Mouse (Mus musculus): ENCODE measurements around the gene Clhc1.

The Clhc1 gene

GRCm38 (mm10) chr11:29560990-29561389 is 13.2 kb downstream of the Clhc1 start:
- no peak for DNase-seq (ENCODE audit: low read depth, low spot score)

- DNase-seq (ENCODE audit: low read depth, low spot score) = no peak
Observed at GRCm38 (mm10) chr11:29563406-29563805, 15.7 kb downstream of the Clhc1 start.

DNA sequence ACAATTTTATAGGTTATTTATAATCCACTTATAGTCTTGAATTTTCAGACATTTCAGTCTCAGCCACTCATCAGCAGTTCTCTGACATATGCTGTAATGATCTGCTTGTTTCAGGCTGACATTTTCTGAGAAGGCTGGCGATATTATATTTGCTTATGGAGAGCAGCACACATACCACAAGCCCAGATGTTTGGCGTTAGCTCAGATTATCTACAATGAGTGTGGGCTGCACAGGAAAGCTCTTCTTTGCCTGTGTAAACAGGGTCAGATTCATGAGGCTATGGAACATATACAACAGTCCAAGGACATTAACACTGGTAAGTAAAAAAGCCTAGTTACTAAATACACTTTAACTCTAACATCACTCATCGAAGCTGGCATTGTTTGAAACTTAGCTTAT is 23.8 kb downstream of the Clhc1 start:
- no peak for DNase-seq (ENCODE audit: low read depth, low spot score)

DNA sequence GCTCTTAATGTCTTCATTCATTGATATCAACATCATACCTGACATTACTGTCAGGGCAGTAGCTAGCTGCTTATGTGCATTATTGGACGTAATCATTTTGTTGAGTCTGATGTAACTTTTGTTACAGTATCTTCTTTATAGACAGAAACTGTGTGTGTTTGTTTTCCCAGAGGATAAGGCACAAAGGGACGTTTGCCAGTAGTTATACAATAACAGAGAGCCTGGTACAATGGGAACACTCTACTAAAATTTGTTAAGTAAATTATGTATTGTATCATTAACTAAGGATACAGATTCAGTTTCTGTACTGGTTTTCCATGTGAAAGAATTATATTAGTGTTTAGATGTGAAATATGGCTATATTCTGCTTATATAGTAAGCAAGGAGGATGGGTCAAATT is 24.9 kb downstream of the Clhc1 start:
- no peak for DNase-seq (ENCODE audit: low read depth, low spot score)

GRCm38 (mm10) chr11:29579610-29580009 is 31.9 kb downstream of the Clhc1 start:
- no peak for DNase-seq (ENCODE audit: low read depth, low spot score)

DNA sequence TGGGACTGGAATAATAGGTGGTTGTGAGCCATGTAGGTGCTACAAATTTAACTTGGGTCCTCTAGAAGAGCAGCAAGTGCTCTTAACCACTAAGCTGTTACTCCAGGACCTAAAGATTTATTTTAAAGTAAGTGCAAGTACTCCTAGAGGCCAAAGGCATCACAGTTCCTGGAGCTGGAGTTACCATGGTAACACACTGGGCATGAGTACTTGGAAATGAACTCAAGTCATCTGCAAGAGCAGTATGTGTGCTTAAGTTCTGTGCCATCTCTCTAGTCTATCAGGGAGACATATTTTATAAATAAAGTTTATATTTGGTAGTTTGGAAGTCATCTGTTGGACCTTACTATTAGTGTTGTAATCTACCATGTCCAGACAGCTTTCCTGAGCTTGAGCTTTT is 47.5 kb downstream of the Clhc1 start:
- no peak for DNase-seq (ENCODE audit: low read depth, low spot score)

DNA sequence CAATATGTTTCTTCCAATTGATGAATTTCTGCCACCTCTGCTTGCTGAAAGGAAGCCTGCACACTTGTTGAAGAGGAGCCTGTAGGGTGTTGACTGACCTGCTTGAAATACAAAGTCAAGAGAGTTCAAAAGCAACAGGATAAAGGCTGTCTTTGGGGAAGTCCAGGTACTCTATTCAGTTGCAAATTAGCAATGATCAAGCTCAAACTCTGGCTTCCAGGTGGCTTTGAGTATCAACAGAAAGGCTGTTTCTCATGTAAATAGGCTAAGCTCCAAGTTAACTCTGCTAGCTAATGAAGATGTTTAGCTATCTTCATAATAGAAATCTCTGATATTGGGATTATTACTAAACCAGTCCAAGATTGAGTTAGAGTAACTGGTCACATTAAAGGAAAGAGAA is 49.4 kb downstream of the Clhc1 start:
- no peak for DNase-seq (ENCODE audit: low read depth, low spot score)

- DNase-seq (ENCODE audit: low read depth, low spot score) = no peak
Observed at GRCm38 (mm10) chr11:29599000-29599399, 51.2 kb downstream of the Clhc1 start.

GRCm38 (mm10) chr11:29603581-29603980 is 55.8 kb downstream of the Clhc1 start:
- DNase-seq (ENCODE audit: low read depth, low spot score) = no peak

DNA sequence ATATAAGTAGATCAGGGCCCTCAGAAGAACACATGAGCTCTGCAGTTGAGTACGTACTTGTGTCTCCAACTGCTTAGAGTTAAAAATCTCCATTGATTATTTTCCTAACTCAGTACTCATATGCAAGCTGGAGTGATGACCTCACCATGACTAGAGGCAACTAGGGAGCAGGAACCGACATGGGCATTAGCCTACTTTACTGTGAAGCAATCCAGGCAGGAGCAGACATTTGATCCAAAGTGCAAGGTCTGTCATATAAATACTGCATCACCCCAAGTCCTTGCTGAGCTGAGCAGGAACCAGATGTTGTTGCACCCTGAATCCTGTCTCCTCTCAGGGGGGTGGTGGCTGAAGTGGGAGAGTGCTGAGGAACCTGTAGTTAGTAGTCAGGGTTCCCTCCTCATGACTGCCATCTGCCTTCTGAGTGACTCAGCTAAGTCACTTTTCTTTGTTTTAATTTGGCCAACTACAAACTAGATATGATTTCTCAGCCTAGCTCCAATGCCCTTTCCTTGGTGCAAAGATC is 59.8 kb downstream of the Clhc1 start:
- no peak for DNase-seq (ENCODE audit: low read depth, low spot score)

GRCm38 (mm10) chr11:29609756-29610468 is 62.2 kb downstream of the Clhc1 start:
- DNase-seq (ENCODE audit: low read depth, low spot score) = no peak

DNA sequence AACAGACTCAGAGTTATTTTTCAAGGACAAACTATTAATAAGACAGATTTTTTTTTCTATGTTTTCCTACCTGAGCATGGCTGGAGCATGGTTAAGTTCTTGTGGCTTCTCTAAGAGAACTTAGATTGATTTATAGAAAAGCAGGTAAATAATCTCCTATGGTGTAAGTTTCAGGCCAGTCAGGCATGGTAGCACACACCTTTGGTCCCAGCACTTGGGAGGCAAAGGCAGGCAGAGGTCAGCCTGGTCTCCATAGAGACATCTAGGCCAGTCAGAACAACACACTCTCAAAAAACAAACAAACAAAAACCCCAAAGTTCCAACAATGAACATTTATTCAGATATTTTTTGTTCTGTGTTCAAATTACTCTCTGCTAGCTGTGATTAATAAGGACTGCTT is 64.3 kb downstream of the Clhc1 start:
- no peak for DNase-seq (ENCODE audit: low read depth, low spot score)

DNA sequence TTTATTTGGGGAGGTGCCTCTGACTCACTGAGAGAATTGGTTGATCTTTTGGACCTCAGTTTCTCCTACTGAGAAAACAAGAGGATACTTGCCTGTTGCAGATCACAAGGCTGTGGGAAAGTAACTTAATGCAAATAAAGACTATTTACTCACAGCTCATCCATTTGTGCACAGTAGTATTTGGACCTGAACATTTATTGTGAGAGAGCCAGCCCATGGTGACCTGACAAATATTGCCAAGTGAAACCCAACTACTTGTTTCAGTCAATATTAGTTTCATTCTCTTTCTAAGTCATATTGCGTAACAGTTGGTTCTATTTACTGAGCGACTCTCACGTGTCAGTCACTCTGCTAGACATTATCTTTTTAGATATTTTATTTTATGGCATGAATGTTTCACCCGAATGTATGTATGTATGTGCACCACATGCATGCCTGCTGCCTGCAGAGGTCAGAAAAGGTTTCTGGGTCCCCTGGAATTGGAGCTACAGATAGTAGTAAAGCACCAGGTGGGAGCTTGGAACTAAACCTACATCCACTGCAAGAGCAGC is 65.5 kb downstream of the Clhc1 start:
- DNase-seq (ENCODE audit: low read depth, low spot score) = no peak

DNA sequence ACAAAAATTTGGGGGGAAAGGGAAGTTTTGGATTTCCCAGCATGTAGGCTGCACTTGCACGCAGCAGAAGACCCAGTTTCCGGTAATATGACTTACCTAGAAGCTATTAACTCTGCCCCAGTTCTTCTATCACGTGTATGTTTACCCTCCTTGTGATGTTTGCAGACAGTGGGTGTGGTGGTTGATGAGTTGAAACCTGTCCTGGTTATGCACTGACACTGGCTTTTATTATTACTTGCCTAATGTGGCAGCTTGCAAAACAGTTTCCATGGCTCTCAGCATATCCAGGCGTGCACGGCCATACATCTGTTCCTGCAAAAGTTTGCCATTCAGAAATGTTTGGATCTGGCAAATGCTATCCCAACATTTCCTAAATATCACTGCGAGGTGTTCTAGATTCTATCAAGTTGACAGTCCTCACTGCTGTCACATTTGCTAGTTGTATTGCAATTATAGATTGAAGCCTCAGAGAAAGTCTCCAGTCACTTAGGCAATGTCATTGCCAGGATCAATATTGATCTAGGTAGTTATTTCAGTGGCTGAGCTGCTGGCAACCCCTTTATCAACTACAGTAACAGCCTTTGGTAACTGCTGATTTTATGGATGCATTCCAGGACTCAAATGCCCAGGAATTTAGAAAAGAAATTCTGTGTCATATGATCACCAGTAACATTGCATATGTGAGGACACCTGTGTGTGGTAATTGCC is 66.6 kb downstream of the Clhc1 start:
- no peak for DNase-seq (ENCODE audit: low read depth, low spot score)

DNA sequence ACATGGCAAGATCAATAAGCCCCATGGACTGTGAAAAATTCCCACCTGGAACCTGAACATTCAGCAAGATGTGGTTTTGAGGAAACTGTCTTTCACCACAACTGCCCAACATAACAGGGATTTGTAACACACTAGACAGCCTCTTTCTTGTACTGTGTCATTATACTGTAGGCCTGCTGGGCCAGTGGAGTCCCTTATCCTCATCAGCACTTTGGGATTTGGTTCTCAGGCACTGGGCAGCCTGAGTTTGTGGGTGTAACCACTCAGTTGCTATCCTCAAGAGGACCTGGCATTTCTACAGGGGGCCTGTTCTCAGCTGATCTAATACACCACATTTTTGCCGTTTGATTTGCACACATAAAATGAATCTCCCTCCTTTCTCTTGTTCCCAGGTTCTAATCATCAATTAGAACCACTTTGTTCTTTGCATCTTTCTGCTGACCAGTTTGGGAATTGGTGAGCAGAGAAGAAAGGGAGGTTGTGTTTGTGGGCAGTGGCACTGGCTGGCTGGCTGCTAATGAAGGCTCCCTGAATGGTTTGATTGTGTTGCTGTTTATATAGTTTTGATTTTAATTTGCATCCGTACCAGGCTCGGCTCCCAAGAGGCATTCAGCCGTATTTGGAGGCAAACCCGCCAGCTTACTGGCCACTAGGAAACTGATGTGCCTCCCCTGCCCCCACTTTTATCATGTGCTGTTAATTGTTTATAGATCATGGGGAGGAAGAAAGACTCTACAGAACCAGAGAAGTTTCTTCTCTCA is 74.5 kb downstream of the Clhc1 start:
- no peak for DNase-seq (ENCODE audit: low read depth, low spot score)

- DNase-seq (ENCODE audit: low read depth, low spot score) = no peak
Observed at GRCm38 (mm10) chr11:29623327-29623726, 75.6 kb downstream of the Clhc1 start.

DNA sequence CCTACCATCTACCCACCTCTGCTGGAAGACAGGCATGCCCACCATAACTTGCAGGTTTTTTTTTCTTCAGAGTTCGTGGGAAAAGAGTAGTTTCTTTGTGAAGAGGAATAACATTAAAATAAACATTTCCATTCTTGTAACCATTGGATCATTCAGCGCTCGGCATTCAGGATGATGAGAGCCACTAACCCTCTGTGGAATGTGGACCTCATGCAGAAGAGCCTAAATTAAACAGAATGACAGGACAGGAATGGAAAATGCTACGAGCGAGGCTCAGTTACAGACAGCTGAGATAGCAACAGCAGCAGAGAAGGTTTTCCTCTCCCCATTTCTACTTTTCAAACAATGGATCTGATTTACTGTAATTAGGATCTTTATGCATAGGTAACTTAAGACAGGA is 78.8 kb downstream of the Clhc1 start:
- DNase-seq (ENCODE audit: low read depth, low spot score) = no peak

GRCm38 (mm10) chr11:29627706-29628105 is 80.0 kb downstream of the Clhc1 start:
- DNase-seq (ENCODE audit: low read depth, low spot score) = no peak

Data from mesoderm, embryonic 11.5 days (tissue).